ENCODE assay signal across 11 mouse cellular contexts in the genomic region with DNA sequence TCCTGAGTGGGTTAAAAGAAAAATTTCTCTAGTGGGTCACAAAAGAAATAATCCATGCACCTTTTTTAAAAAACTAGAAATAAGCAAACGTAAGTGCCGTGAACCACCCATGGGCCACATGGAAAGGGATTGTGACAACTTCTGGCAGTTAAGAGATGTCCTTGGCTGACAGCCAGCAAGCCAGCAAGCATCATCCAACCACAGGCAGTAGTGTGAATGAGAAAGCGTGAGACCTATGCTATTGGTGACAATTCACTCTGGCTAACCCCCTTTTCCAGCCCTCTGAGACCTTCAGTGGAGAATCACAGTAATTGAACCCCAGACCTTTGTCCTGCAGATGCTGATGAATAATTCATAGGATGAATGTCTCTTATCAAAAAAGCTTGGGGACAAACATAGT.
DNase-seq lines count a peak whose midpoint lies in the region; ATAC-seq lines count a peak whose summit lies in the region.
"Had no signal": no experiment of that assay in that cellular context is flagged by ENCODE, and none has a peak within 500 bp of the region (broad histone marks: within the 10 kb centered on the region; RNA-seq: fewer than 3 reads in every experiment).

No protein-coding gene starts in this region.

- H3K4me1 ChIP-seq in forebrain, embryonic 14.5 days (ENCODE audit: control insufficient read depth, insufficient read depth, low read length), result no peaks in the 10 kb centered on the region
- H3K4me1 ChIP-seq: limb, embryonic 12.5 days had no signal

- no peaks in the 10 kb centered on the region for H3K36me3 ChIP-seq in forebrain, embryonic 14.5 days (ENCODE audit: control insufficient read depth, insufficient read depth, low read length)
- H3K36me3 ChIP-seq: limb, embryonic 12.5 days had no signal

- H3K4me2 ChIP-seq in forebrain, embryonic 14.5 days (ENCODE audit: low read length), result no peak overlapping the region
- H3K4me2 ChIP-seq: limb, embryonic 12.5 days had no signal

- WGBS in forebrain, embryonic 14.5 days, result 33% methylated on average over 3 of the region's 3 CpGs

- no peak overlapping the region for H3K9ac ChIP-seq in forebrain, embryonic 14.5 days (ENCODE audit: low read length)
- H3K9ac ChIP-seq: limb, embryonic 12.5 days had no signal

- ATAC-seq in forebrain, embryonic 14.5 days, result peak; percentile 63

- intact Hi-C loops in left cerebral cortex, postnatal 14 days (cut with DNase I), result no loop called here

- H3K9me3 ChIP-seq in forebrain, embryonic 14.5 days (replicated peaks; ENCODE audit: control insufficient read depth, low read length), result no peaks in the 10 kb centered on the region
- H3K9me3 ChIP-seq: limb, embryonic 12.5 days had no signal

- H3K27ac ChIP-seq in forebrain, embryonic 14.5 days (ENCODE audit: low read depth, low read length), result no peak overlapping the region
- H3K27ac ChIP-seq: limb, embryonic 12.5 days had no signal

- peak; percentile 8 for DNase-seq in gastrocnemius, postnatal 10 days
- no peak for DNase-seq in gastrocnemius, postnatal 25 days
- DNase-seq in left cerebral cortex, postnatal 14 days (ENCODE audit: low spot score in 2 of 2), result peak; percentile 15 to 17
- no peak for DNase-seq in left cerebral cortex, adult 11 months (ENCODE audit: low spot score)
- DNase-seq in adrenal gland, adult (ENCODE audit: inconsistent age in 2 of 2, low spot score in 1 of 2), result peak; percentile 8 to 73
- peak; percentile 74 for DNase-seq in forebrain, embryonic 14.5 days (ENCODE audit: low spot score)
- DNase-seq in spleen, adult 18-20 months, result no peak
- DNase-seq in thymus, postnatal 14 days, result no peak
- DNase-seq: gastrocnemius, postnatal 14 days; thymus, adult 2 months had no signal

- H3K27me3 ChIP-seq in forebrain, embryonic 14.5 days (replicated peaks; ENCODE audit: control insufficient read depth, insufficient read depth, low read length), result no peaks in the 10 kb centered on the region
- H3K27me3 ChIP-seq: limb, embryonic 12.5 days had no signal

- H3K4me3 ChIP-seq in forebrain, embryonic 14.5 days (ENCODE audit: low read depth, low read length), result no peak overlapping the region
- H3K4me3 ChIP-seq: limb, embryonic 12.5 days had no signal

Comparison
In these comparisons a context has a peak if more than half of its experiments do, and no peak if none do; other contexts are left out.
1. DNase-seq: peak in gastrocnemius, postnatal 10 days (single experiment), left cerebral cortex, postnatal 14 days (2 of 2), adrenal gland, adult (2 of 2) and forebrain, embryonic 14.5 days (single experiment); none in gastrocnemius, postnatal 25 days (single experiment), left cerebral cortex, adult 11 months (single experiment), spleen, adult 18-20 months (0 of 2) and thymus, postnatal 14 days (single experiment).